Mouse (Mus musculus) ovary, postnatal 14 days (tissue): ENCODE results near the gene Slc24a3.

Experiments used
- DNase-seq: peaks from one replicate; pipeline ENCODE4 v3.0.0; 2022; ENCODE audit warnings: low spot score

The Slc24a3 gene

DNA sequence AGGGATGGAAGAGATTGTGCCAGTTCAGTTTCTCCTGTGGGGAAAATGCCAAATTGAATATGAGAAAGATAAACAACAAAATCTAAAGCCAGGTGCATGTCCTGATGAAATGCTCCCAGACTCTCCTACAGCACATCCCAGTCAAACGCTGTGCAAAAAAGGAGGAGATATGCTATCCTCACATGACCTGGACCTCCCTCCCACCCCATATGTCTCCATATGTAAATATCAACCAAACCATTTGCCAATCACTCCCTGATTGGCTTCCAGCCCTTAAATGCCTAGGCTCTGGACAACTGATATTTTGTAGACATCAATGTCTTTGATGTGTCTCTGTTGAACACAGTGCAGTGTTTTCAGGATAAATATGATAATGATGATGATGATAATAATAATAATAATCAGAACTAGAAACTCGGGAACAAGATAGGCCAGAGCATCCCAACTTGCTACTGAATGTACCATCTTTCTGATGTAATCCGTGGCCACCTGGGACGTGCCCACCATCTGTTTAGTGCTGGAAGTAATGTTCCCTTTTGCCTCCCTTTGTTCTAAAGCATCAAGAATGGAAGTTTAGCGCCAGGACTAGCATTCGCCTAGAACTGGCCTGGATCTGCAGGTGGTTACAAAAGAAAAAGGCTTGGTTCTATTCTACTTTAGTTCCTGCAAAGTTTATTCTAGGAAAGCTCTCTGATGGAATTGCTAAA is 190.8 kb downstream of the Slc24a3 start:
- no peak for DNase-seq

DNA sequence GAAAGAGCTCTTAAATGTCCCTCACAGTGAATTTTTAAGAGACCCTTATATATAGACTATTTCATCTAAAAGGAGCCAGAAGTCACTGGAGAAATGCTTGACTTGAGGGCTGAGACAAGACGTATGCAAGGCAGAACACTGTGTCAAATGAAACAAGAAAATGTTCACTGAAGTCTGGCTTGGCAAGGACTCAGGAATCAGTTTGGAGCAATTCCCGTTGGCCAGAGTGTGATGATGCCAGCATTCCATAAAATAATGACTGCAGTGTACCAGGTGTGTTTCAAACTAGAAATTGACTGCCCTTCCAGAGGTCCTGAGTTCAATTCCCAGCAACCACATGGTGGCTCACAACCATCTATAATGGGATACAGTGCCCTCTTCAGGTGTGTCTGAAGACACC is 196.1 kb downstream of the Slc24a3 start:
- no peak for DNase-seq

DNA sequence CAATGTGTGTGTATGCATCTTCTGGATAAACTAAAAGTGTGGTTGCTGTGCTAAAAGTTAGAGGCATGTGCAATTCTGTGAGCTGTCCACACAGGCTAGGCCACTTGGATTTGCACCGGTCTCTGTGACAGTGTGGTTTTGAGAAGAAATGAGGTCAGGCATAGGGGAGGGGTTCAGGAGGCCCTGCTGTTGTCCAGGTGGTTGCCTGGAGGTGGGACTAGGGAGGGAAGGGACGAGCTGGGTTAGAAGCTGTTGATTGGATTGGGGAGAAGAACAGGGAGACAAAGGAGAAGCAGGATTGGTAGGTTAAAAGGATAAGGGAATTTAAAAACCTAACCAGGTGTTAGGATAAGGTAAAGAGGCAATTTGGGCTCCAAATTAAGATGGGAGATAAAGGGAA is 201.1 kb downstream of the Slc24a3 start:
- DNase-seq, result no peak

DNA sequence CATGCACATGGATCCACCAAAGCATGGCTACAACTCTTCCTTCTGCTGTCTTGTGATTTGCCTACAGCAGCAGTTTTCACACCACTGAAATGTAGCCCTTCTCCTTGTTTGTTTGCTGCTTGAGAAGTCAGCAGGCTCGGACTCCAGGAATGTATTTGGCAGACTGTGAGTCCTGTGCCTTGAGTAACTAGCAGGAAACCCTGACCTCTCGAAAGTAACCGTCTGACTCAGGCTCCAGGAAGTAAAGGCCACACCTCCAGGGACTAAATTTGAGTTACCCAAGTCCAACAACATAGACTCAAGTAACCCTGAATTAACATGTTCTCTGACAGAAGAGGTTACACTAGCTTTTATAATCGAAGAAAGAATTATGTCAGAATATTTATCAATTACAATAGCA is 203.2 kb downstream of the Slc24a3 start:
- no peak for DNase-seq

DNA sequence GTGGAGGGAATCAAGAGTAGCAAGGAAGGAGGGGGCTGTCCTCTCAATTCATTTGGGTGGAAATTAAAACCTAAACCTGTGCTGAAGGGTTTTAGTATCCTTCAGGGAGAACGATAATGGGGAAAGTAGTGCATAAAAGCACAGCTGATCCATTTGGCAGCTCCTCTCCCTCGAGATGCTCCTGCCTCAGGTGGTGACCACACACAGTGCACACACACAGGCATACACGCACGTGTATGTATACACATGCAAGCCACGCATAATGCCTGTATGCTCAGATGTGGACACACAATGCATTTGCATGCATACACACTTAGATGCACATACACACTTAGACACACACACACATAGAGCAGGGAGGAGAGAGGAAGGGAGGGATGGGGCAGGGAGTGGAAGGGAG is 206.2 kb downstream of the Slc24a3 start:
- no peak for DNase-seq

DNA sequence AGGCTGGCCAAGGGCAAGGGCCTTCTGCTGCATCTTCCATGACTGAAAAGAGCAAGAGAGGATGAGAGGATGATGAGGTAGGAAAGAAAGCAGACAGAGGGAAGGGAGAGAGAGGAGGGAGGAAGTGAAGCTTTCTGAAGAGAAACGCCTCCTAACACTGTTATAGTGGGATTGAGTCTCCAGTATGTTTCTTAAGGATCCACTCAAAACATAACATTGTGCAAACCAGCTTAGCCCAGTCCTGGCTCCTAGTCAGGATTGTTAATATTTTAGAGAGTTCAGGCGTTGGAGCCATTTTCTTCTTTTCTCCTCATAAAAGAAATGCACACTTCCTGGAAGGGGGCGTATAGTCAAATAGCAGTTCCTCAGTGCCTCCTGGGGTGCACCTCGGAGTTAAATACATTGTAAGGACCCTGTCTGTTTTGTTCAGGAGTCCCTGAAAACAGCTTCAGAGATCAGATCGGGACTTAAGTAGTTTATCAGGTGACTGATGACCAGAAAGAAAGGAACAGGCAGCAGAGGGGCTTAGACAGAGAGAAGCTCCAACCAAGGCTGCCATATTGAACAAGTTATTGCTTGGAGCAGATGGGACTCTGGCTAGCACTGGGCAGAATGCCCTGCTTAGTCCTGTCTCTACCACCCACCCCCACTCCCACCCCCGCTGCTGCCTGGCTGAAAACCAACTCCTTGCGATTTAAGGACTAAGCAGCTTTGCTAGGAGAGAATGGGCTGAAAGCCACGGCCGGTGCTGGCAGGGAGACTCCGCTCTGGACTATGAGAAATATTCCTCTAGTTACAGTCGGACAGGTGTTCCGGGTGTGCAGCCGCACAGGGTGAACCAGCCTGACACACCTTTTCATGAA is 215.6 kb downstream of the Slc24a3 start:
- DNase-seq, result peak; percentile 14

DNA sequence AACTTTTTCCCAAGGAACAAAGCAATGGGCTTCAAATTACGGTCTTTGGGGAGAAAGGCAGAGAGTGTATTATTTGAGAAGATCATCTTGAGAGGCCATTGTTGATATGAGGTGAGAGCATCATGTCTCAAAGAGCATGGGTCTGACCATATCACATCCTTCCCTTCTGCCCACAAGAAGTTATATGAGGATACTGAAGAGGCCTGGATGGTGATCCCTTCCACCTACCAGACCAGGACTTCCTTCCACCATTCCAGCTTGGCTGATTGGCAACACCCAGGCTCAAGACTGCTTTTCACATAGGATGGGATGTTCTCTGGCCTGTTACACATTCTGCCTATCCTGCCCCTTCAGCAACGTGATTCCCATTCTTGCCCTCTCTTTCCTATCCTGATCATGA is 216.7 kb downstream of the Slc24a3 start:
- no peak for DNase-seq

DNA sequence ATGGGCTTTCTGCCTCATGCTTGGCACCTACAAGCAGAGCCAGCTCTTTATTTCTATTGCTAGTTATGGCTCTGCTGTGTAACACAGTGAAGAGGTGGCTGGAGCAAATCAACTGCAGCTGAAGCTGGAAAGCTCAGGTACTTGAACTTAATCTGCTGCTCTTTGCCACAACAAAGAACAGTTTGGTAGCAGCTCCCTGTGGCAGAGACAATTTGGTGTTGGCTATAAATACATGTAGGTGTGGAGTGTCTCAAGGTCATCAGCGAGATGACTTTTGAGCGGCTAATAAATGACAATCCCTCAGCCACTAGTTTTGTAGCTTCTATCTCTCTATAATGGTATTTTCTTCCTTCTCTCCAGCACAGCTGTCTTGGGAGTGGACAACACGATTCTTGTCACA is 217.7 kb downstream of the Slc24a3 start:
- no peak for DNase-seq

DNA sequence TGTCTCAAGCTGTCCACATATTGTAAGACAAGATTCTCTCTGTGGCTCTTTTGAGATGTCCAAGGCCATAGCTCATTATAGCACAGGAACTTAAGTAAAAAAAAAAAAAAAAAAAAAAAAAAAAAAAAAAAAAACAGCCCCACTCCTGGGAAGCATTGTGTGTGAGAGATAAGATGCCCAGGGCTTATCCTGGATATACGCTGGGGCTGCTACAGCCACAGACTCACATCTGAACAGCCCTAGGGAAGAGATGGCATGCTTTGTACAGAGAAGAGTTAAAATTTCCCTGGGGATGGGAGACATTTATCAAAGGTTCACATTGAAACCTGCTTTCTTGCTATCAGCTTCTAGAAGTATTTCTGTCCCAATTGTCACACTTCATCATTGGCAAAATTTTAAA is 218.2 kb downstream of the Slc24a3 start:
- no peak for DNase-seq

DNA sequence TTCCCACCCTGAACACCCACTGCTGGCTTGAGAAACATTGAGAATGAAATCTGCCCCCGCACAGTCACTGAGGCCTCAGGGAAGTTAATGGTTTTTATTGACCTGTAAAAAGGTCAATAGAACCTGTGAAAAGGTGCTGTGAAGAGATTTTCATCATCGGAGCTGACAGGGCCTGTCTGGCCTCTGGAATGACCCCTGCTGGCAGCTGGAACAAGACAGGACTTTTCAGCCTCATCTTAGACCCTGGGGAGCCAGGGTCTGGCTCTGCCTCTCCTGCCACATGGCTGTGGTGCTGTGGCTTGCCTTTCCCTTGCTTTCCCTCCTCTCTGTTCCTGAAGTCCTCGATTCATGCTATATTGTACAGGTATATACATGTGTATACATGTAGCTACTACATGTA is 228.2 kb downstream of the Slc24a3 start:
- no peak for DNase-seq

DNA sequence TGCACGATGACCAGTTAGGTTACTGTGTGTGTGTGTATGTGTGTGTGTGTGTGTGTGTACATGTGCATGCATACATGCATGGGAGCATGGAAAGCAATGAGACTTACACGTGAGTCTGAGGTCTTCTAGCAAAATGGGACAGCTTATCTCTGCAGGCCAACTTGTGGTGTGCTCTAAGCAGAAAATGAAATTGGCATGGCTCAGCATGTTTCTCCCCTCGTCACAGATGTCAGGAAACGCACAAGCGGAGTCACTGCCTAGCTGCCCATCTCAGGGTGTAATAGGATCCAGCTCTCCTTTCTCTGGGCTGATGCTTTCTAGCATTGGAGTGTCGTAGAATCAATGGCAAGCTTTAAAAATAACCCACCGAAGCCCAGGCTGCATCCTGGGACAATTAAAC is 229.0 kb downstream of the Slc24a3 start:
- DNase-seq, result no peak

DNA sequence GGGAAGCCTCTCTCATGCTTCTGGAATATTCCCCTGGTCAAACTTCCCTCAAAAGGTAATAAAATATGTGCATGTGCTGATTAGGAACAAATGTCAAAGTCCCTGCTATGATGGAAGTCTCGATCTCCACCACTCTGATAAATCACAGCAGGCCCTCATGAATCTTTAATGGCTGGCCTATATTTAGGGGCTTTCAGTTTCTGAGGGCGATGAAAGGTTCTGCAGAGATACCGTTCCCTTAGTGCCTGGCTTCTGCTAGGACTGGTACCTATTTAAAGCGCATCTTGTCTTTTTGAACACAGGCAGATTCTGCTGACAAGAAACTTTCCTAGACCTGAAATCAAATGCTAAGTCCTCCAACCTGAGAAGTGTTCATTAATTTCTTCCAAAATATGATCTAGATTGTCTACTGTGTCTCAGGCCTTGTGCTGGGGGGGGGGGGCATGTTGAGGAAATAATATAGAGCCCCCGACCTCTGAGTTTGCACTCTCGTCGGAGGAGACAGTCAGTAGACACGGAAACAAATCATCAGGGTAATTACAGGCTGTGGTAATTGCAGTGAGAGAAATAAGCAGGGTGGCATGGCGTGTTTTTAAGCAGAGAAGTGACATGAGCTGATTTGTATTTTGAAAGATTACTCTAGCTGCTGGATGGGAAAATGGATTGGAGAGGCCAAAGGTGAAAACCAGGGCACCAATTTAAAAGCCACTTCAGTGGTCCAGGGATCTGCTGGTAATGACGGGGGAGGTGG is 230.1 kb downstream of the Slc24a3 start:
- no peak for DNase-seq

DNA sequence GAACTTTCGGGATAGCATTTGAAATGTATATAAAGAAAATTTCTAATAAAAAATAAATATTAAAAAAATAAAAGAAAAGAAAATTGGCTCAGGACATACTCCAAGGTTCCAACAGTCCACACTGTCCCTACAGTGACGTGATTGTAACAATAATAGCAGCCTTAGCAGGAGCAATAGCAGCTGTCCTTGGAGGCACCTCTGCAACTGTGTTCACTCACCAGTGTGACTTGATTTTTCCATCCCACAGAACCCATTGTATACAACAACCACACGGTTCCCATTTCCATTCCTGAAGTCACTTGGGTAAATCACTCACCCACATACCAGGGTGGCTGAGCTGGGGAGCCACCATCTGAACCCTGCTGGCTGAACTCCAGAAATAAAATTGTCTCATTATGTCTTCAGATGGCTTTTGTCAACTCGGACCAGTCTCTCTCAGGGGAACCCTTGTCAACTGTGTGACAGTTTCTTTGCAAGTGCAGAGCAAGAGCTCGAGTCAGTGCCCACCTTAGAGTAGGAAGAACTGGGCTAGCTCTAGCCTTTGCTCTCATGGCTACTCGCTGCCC is 233.8 kb downstream of the Slc24a3 start:
- DNase-seq, result no peak

DNA sequence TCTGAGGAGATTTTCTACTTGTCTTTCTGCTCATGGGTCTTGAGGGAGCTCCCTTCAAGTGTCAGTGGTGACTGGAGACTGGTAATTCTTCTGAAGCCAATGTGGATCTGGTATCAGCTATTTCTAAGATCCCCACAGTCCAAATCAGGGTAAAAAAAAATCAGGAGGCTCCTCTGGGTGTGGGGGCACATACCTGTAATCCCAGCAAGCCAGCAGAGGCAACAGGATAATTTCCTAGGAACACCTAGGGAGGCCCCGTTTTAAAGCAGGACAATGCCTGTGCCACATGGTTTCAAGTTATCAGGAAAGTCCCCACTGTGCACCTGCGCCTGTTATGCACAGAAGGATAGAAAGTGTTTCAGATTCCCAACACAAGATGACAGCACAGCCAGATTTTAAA is 234.4 kb downstream of the Slc24a3 start:
- no peak for DNase-seq

DNA sequence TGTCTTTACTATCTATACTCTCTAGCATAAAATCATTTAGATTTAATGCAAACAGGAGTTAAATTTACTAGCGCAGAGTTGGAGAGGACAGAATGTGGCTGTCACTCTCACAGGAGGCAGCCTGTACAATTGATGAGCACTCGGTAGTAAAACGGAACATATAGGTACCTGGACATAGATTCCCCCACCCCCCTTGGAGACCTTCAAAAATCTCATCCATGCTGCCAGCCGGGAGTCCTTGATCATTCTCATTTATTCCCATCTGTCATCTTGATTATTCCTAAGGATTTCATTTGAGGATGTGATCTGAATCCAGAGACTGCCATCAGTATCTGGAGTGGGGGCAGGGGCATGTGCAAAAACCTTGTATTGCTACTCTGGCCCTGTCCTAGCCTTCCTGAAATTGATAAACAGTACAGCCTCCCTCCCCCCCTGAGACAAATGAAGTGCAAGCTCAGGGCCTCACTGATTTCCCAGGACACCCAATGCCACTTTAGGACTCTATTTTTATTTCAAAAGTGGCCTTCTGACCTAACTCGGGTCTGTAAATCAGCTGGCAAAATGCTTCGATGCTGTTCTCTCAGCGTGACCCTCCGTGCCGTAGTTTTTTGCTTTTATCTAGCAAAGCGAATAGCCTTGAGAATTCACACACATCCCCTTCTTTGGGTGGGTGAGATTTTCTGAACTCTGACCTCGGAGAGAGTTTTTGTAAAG is 237.4 kb downstream of the Slc24a3 start:
- no peak for DNase-seq

DNA sequence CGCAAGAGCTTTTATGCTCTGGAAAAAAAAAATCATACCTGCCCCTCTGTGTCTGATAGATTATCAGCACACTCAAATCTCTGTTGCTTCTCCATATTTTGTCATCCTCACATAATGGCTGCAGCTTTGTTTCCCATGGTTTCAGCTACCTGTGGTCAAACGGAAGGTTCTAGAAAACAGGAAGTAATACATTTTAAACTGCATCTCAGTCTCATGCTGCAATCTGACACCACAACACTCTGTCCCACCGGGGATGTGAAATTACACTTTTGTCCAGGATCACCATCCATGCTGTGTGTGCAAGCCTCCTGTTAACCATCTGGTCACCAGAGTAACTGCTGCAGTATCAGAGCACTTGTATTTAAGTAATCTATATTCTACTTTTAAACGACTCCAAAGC is 238.2 kb downstream of the Slc24a3 start:
- no peak for DNase-seq

DNA sequence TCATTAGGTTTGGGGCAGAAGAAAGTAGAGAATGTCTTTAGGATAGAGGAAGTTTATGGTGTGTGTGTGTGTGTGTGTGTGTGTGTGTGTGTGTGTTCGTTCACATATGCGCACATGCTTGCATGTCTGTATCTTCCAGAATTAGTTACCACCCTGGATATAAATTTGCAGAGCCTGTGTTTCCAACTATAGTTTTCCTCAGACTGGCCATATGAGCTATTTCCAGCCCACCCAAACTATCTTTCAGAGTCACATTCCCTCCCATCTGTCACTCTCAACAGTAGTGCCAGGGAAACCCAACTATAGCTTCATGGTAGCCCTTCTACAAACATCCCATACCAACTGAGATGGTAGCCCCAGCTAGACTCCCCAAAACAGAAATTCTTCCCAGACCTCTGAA is 250.2 kb downstream of the Slc24a3 start:
- no peak for DNase-seq

DNA sequence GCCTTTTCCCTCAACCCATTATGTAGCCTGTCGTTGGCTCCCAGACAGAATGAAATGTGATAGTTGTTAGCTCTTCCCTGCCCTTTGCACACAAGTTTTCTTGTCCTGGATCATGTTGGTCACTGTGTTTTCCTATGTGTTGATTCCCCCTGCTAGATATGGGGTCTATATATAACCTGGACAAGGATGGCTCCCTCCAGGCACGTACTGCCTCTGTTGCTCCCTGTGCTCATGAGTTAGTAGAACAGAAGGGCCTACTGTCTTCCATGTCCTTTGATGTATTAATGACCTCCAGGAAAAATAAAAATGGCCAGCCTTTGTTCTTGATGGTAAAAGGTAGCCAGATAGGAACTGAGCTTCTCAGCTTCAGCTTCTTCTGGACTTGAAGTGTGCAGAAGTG is 251.5 kb downstream of the Slc24a3 start:
- no peak for DNase-seq

DNA sequence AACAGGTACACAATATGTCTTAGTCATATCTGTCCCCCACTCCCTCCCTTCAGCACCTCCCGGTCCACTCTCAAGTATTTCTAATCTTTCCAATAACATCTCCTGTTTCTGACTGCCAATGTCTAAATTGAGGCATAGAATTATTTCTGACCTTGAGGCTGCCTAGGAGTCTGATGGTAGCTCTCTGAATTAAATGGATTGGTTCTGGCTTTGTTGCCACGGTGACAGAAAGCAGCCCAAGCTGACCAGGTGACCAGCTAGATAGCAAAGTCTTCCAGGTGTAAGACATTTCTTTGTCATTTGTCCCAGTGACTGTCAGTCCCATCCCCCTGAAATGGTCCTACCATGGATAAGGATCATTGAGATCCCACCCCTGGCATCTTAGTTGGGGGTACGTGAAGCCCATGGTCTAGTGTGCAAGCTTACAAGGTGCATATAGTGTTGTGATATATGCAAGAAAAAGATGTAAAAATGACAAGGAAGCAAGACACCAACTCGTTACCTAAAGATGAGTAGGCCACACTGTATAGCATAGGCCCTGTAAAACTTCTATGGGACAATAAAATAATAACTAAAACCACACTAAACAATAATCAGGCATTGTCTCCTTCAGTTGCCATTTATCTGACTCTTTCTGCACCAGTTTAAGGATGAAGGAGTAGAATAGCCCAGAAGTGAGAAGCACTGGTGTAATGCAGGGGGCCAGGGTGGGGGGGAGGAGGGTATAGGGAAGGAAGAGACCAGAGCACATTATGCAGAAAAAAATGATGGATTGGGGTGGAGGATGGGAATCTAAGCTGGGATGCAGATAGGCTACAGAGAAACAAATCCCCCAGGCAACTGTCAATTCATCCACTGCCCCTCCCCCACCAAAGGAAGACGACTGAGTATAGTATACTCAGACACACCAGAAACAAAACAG is 253.7 kb downstream of the Slc24a3 start:
- no peak for DNase-seq

DNA sequence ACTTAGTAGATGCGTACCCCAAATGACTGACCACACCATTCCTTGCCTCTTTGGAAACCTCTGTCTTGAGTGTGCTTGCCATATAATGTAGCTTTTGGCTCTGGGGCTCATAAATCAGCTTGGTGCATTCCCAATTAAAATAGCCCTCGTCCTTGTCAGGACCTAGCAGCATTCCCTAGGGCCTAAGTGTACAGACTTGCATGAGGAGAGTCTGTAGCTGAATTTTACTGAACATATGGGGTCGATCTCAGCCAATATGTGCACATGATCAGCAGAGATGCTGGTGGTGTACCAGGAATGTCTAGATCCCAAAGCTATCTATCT is 254.3 kb downstream of the Slc24a3 start:
- no peak for DNase-seq

DNA sequence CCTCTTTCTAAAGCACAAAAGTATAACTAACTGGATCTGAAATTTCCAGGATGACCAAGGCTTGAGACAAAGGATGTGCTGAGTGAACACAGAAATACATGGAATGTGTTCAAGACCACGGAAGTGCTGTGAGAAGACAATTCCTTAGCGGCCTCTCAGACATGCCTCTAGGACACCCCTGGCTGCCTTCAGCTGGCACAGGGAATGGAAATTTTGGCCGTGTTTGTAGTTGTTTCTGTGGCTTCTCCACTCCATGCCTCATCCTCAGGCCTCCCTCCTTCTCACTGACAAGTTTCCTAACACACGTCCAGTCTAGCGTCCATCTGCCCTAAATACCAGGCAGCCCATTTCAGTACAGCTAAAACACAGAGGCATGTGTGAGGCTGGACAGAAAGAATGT is 262.4 kb downstream of the Slc24a3 start:
- DNase-seq, result no peak
